Mouse (Mus musculus) adrenal gland, adult 8-10 months (tissue): Measurements from ENCODE around the gene Lingo2. TPM values are rescaled to one million over a fixed set of nuclear protein-coding genes. Genes with fewer than 3 reads are reported as not detected.
"Not testable (repeated sequence)": the region's sequence is repeated elsewhere in the genome, so short reads cannot be mapped to it uniquely, and the experiment has no call there.

Experiments used
- DNase-seq: peaks from one replicate; pipeline ENCODE4 v3.0.0; 2022
- total RNA-seq, 4 experiments: library from RNA; stranded (reverse); gene quantifications; 2 replicates each; pipeline ENCODE4 v1.2.4; 2022

Lingo2 gene
- total RNA-seq, 4 experiments from 2014 or later: 0.24 TPM; not detected in 3

- DNase-seq: no peak
These were observed 872.5 kb downstream of the Lingo2 start for GRCm38 (mm10) chr4:36078910-36079525.

DNA sequence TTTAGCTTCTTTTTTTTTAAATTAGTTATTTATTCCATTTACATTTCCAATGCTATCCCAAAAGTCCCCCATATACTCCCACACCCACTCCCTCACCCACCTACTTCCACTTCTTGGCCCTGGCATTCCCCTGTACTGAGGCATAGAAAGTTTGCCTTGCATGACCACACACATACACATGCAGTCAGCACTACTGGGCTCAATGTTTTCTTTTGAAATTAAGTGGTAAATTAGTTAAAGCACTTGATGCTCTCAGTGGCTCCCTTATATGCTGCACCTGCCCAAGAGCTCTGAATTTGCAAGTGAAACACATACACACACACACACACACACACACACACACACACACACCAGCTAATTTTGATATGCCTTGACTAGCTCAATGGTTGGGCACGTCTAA is 886.8 kb downstream of the Lingo2 start:
- not testable (repeated sequence) for DNase-seq

DNA sequence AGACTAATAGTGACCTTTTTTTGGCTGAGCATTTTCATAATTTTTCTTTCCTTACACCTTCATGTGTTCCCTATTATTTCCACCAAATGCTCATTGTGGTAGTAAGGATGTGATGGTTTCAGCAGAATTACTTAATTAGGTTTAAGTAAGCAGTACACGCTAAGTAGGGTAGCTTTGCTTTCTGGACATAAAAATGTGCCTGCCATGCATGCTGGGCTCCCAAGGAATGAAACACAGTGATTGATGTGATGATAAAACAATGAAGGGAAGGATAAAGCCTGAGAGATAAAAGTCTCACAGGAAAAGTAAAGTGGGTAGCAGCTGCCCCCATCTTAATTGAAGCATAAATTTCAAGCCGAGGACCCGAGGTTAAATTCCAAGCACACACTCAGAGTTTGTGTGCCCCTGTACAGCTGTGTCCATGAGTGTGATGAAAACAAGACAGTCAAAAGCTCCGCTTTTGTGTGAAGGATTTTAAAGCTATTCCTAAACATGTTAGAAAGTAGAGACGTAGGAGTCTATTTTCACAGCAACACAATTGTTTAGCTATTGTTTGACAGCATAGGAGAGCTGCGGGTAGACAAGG is 898.7 kb downstream of the Lingo2 start:
- DNase-seq: no peak

DNA sequence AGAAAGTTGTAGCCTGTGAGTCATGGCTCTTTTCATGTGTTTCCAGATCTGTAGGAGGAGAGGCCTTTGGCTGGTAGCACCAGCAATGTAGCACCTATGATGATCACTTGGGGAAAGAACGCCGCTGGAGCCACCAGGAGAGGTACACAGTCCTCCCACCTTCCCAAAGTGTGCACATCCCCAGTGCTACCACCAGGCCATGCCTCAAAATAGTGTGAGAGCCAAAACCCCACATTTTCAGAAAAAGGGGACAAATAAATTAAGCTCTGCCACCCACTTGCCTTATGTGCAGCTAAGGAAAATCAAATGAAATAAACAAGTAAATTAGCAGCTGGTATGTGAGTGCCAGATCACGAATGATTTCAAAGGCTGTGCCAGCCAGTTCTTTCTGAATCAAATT is 911.2 kb downstream of the Lingo2 start:
- DNase-seq: no peak

GRCm38 (mm10) chr4:36038742-36039141 is 912.8 kb downstream of the Lingo2 start:
- DNase-seq: no peak

DNA sequence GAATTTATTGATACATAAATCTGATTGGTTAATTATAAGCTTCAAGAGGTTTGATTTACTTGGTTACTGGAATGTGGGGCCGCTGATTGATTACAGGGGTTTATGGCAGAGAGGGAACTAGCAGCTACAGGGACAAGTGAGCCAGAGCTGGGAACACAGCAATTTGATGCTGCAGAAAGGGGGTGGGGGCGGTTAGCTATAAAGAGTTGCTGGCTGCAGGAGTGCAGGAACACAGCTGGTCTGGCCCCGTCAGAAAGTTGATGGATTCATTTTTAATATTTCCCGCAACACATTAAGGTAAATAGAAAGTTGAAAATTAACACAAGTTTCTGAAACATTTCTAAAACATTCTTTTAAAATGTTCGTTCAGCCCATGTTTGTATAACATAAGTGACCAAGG is 919.5 kb downstream of the Lingo2 start:
- no peak for DNase-seq

GRCm38 (mm10) chr4:36014181-36014580 is 937.4 kb downstream of the Lingo2 start:
- DNase-seq: peak; percentile 43

DNA sequence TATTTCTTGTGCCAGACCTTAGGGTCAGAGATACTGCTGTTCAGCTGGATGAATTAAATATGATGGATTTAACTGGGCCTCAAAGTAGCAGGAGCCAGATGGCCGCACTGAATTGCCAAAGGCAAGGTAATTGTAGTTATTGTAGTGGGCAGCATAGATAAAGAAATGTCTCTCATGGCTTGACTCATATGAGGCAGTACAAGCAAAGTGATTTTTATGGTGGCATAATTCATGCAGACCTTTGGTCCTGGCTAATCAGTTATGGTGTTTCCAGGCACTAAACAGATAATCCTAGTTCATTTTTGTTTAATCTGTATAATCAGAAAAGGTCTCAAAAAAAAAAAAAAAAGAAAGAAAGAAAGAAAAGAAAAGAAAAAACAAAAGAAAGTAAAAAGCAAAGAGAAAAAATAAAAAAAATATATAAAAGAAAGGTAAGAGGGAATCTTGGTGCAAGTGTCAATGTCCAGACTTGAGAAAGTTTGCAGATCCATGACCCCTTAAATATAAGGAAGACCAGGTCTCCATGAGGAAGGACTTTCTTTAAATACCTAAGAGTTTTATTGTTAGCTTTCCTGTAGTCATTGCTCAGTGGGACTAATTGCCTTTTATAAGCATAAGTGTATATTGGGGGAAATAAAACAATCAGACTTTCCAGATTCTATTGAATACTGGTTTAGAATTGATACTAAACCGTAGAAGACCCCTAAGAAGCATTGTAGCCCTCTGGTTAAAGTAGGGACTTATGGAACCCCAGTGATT is 959.4 kb downstream of the Lingo2 start:
- DNase-seq: no peak

DNA sequence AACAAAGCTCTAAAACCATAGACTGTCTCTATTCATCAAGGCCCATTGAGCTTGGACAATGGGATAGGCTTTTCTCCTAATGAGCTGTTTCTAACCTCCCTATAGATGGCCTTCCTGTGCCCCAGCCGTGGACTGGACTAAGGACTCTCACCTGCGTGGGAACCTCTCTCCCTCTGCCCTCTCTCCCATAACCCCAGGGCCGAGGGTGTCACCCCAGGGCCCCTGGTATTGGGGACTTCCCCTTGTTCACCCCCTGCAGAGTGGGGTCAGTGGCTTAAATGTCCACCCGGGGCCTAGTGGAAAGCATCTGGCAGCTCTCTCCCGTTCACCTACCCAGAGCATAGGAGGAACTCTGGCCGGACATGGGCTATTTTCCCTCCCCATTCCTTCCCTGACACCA is 965.5 kb downstream of the Lingo2 start:
- no peak for DNase-seq

DNA sequence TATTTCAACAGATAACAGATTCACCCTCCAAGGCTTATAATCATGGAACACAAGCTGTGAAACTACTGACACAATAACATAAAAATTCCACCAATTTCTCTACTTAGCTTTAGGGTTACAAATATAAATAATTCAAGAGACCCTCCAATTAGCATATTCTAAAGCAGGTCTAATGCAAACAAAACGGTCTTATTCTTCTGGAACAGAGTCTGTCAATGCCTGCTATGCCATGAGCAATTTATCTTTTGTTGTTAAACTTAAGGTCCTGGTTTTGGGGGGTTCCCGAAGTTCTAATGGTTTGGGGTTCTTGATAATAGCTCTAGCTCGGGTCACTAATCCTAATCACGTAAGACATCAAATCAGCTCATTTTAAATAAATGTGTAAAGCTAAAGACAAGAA is 988.0 kb downstream of the Lingo2 start:
- DNase-seq: no peak

DNA sequence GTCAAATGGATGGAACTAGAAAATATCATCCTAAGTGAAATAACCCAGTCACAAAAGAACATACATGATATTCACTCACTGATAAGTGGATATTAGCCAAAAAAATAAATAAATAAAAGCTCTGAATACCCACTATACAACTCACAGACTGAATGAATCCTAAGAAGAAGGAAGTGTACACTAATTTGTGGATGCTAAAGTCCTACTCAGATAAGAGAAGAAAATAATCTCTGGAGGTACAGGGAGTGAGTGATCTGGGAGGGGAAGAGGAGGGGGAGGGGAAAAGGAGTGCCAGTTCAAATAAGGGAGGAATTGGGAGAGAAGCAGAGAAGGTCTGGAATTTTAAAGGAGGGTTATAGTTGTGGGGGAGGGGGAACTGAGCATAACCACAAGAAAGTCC is 999.7 kb downstream of the Lingo2 start:
- no peak for DNase-seq

DNA sequence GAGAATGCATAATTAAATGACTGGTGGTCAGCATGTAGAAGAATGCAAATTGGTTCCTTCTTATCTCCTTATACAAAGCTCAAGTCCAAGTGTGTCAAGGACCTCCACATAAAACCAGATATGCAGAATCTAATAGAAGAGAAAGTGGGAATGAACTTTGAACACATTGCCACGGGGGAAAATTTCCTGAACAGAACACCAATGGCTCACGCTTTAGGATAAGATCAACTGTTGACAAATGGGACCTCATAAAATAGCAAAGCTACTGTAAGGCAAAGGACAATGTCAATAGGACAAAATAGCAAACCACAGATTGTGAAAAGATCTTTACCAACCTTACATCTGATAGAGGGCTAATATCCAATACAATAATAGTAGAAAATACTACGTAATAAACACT is 1000.3 kb downstream of the Lingo2 start:
- DNase-seq: no peak

DNA sequence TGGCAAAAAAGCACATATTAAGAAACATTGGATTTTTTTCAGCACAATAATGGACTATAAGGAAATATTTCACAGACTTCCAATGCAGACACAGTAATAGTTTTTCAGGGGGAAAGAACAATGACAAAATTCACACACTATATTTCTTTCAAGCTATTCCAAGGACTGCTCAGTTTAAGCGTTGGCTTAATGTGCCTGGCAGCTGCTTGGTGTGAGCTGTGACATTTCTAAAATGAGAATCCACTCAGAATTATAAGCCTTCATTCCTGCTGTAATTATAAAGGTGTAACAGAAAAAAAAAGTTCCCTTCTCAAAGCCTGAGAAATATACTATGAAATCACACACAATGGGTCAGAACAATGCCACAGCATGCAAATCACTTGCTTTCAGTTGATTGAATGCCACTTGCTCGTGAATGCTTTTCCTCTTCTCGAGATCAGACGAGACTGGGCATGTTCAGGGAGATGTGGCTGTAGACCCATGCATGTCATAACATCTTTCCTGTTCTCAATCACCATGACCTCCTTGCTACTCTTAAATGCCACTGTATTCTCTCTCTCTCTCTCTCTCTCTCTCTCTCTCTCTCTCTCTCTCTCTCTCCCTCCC is 1017.4 kb downstream of the Lingo2 start:
- DNase-seq: no peak

DNA sequence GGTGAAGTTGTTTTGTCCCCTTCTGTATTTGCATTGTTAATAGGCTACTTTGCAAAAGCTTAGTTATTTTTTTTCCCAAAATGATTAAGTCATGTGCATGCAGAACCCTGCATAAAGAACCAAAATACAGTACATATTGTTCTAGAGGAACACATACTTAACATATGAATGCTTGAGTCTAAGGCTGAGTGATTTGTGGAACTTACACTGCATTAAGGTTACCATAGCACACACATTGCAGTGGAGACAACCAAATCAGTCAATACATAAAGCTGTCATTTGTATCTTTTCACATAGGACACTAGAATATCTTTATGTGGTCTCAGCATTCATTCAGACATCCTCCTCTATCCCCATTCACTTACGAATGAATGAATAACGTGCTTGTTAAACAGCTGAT is 1023.8 kb downstream of the Lingo2 start:
- DNase-seq: no peak

- no peak for DNase-seq
These were observed 1034.1 kb downstream of the Lingo2 start for GRCm38 (mm10) chr4:35917453-35917852.

- DNase-seq: no peak
These were observed 1053.6 kb downstream of the Lingo2 start for GRCm38 (mm10) chr4:35897769-35898564.

- no peak for DNase-seq
These were observed 1065.7 kb downstream of the Lingo2 start for GRCm38 (mm10) chr4:35885591-35886542.

DNA sequence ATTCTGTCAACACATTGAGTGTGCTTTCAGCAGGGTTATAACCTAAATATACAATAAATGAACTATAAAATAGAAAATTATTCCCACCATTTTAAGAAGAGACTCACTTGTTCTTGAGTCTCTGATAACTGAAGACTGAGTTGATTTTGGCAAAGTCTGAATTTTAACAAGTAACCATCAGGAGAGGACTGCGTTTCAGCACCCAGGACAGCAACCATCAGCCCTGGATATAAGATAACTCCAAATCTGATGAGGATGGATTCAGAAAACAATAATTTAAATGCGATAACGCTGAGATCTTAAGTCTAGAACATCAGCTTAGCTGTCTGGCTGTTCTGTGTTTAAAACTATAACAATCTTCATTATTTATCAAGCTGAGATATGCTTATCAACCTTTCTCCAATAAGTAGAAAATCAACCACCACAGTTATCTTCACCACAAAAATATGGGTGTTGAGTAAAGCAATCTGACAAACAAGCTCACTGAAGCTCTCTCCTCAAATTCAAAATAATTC is 1066.5 kb downstream of the Lingo2 start:
- no peak for DNase-seq

DNA sequence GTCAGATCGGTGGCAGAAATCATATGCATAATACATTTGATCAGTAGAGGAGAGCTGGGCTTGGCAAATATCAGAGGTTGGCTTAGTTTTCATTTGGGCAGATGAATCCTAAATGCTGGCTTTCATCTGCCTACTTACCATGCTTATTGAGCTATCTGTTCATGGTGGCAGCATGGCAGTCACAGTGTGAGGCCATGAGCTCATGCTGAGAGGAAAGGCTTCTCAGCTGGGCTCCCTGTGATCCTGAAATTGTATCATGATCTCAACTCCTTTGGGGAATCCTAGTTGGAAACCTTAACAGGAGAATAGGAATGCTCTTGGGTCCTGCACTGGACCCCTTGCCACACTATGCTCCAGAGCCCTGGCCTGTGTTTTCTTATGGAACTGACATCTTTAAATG is 1105.0 kb downstream of the Lingo2 start:
- DNase-seq: no peak

- DNase-seq: no peak
These were observed 1106.4 kb downstream of the Lingo2 start for GRCm38 (mm10) chr4:35845140-35845539.

- no peak for DNase-seq
These were observed 1107.0 kb downstream of the Lingo2 start for GRCm38 (mm10) chr4:35844518-35844917.
